Mouse (Mus musculus) 3134 (cell line): ENCODE data around the gene Hist2h2bb.
"Not testable (repeated sequence)": the region's sequence is repeated elsewhere in the genome, so short reads cannot be mapped to it uniquely, and the experiment has no call there.

Experiments used
- DNase-seq: peaks from one replicate; pipeline ENCODE4 v3.0.0-alpha.2; 2011; ENCODE audit warnings: low spot score; ENCODE audit not compliant: insufficient read length; ENCODE audit errors: extremely low read depth

The Hist2h2bb gene

DNA sequence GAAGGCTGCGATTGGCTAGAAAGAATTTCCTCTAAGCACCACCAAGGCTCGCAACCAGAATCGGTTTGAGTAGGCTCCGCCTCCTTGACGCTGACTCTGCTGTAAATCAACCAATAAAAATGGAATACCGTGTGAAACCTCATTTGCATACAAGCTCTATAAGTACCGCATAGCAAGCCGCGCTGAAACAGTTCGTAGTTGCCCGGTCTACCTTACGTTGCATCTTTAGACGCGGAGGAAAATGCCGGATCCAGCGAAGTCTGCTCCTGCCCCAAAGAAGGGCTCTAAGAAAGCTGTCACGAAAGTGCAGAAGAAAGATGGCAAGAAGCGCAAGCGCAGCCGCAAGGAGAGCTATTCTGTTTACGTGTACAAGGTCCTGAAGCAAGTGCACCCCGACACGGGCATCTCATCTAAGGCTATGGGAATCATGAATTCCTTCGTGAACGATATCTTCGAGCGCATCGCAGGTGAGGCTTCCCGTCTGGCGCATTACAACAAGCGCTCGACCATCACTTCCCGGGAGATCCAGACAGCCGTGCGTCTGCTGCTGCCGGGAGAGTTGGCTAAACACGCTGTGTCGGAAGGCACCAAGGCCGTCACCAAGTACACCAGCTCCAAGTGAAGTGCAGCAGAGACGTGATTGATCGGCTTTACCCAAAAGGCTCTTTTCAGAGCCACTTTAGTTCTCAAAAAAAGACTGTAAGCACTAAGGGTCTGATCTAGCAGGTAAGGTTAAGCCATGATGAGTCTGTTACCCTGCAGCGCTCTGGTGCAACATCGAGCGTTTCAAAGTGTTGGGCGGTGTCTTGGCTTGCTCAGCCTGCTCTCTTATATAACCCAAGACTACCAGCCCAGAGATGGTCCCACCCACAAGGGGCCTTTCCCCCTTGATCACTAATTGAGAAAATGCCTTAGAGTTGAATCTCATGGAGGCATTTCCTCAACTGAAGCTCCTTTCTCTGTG lies at the start of gene Hist2h2bb:
Gene Hist2h2bb (plus strand): TSS at position 242 of the 964 bp plus-strand sequence.
- peak; percentile 90 for DNase-seq

- DNase-seq, result not testable (repeated sequence)
These were observed 49.3 kb upstream of the Hist2h2bb start for GRCm38 (mm10) chr3:96220131-96220764.

DNA sequence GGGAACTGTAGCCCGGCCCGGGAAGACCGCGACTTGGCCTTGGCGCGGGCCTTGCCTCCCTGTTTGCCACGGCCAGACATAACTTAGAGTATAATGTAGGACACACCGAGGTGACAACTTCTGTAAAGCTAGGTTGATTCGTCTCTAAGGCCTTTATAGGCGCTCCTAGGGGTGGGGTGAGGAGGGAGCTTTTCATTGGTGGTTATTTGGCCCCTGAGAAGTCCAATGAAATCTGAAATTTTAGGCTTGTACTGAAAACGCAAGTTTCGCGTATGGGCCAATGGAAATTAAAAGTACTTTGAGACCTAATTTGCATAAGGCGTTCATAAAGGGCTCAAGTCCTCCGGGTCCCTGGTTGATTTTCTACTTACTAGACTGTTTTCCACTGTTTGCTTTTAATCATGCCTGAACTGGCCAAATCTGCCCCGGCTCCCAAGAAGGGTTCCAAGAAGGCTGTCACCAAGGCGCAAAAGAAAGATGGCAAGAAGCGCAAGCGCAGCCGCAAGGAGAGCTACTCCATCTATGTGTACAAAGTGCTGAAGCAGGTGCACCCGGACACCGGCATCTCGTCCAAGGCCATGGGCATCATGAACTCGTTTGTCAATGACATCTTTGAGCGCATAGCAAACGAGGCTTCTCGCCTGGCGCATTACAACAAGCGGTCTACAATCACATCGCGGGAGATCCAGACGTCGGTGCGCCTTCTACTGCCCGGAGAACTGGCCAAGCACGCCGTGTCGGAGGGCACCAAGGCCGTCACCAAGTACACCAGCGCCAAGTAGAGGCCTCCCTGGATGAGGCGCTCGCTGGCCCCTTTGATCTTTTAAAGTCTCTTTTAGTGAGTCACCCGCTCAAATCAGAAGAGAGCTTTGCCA lies 48.5 kb upstream of the Hist2h2bb start, which contains the start of the genes Hist2h2ac and Hist2h2be:
Gene Hist2h2ac (minus strand): TSS at position 116 of the 875 bp plus-strand sequence.
Gene Hist2h2be (plus strand): TSS at position 355 of the 875 bp plus-strand sequence.
- DNase-seq, result peak; percentile 94

GRCm38 (mm10) chr3:96221640-96222038 lies 47.9 kb upstream of the Hist2h2bb start:
- no peak for DNase-seq

- DNase-seq, result no peak
These were observed 46.8 kb upstream of the Hist2h2bb start for GRCm38 (mm10) chr3:96222774-96223173.

DNA sequence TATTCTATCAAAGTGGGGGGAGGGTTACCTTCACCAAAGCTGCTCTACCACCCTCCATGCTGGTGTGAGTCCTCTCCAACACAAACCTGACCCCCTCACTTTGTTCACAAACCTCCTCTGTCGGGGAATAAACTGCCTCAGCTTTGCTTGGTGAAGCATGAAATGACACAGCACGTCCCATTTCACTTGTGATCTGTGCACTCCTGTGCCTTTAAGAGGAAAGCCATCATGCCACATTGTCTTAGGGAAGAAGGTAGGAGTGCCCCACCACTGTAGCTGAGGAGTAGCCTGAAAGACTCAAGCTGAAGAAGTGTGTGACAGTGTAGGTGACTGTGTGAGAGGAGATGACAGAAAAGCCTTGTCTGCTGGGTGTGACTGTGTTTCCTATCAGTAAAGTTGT lies 44.1 kb upstream of the Hist2h2bb start:
- no peak for DNase-seq

DNA sequence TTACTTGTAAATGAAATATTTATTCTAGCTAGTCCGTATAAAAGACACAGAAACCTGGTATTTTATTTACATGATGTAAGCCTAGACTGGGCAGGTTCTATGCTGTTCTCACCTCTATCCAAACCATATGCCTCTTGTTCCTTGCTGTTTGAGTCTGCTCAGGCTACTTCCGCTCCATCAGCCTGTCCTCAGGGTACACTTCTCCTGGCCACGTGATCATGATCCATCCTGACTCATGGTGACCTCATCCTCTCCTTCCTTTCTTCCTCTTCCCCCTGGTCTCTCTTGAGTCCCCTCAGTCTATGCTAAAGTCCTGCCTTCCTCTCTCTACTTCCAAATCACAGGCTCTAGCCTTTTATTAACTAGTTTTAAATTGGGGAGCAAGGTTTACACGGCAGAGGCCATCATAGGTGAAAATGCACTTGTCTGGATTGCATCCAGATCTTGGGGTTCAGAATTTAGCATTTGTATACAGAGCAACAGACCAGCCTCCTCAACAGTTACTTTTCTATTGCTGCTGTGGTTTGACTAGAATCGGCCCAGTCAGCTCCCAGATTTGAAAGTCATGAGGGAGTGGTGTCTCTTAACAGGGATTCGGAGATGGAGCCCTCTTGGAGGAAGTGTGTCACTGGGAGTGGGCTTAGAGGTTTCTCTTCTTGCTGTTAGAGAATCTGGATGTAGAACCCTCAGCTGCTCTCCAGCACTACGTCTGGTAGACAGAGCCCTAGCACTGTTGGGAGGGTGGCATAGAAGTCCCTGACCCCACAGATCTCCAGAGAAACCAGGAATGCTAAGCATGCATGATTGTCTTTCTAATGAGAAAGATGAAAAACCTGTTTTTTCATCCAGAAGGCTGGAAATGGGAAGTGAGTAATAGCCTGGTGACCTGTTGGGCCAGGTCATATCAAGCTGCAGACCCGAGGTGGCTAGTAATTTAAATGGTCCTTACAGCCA lies 42.6 kb upstream of the Hist2h2bb start:
- DNase-seq, result peak; percentile 75

DNA sequence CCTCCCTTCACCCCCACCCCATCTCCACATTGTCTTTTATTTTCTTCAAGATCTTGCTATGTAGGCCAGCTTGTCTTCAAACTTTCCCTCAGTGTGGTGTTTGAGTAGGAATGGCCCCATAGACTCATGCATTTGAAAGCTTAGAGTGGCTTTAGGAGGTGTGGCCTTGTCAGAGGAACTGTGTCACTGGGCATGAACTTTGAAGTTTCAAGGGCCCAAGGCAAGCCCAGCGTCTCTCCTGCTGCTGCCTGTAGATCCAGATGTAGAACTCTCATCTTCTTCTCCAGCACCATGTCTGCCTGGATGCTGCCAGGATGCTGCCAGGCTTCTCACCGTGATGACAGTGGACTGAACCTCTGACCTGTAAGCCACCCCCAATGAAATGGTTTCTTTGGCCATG lies 40.7 kb upstream of the Hist2h2bb start:
- DNase-seq, result no peak

- DNase-seq, result no peak
These were observed 39.1 kb upstream of the Hist2h2bb start for GRCm38 (mm10) chr3:96230404-96230803.

- DNase-seq, result no peak
These were observed 38.4 kb upstream of the Hist2h2bb start for GRCm38 (mm10) chr3:96230910-96231757.

GRCm38 (mm10) chr3:96231758-96232120 lies 37.8 kb upstream of the Hist2h2bb start:
- no peak for DNase-seq

DNA sequence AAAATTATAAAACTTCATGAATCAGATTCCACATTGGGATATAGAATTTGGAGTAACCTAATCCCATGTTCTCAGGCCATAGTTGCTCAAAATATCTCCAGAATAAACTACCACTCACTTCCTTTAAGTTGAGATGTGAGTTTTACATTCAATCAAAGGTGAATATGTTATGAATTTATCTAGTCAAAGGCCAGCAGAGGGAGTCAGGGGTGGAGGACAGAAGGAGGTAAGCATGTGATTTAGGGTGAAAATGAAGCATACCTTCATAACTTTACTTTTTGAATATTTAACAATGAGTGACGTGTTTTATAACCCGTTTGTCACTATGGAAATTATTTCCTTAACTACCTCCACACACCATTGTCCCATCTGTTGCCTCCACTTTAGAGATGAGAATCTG lies 34.6 kb upstream of the Hist2h2bb start:
- DNase-seq, result no peak

DNA sequence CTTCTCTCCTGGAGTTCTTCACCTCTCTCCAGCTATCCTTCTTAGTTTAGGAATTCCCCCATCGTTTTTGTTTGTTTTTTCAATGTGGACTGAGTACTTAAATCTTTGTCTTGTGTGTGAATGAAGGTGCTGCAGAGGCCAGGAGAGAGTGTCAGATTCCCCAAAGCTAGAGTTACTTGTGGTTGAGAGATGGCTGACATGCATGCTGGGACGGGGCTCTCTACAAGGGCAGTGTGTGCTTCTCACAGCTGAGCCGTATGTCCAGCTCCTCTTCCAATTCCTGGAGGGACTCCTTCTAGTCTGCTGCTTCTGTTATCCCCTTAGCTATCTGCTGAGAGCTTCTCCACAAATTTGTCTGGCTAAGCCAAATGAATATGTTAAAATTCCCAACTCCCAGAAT lies 33.7 kb upstream of the Hist2h2bb start:
- peak; percentile 40 for DNase-seq

DNA sequence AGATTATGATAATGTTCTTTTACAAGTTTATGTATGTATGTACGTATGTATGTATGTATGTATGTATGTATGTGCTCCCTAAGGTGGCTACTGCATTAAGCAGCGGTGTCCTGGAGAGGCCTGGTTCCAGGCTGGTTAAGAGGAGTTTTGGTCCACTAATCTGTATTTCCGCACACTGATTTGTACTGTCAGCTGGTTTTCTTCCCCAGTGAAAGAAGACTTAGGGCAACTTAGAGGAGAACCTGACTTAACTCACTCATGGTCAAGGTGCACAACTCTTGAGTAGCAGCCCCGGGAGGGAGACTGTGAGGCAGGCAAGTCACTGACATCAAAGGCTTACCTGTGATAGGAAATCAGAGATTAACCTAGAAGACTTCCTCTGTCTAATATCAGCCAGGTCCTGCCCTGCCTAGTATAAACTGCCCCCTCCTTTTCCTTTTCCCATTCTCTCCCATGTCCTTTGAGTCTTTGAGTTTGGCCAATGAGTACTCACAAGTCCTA lies 32.7 kb upstream of the Hist2h2bb start:
- no peak for DNase-seq

- DNase-seq, result peak; percentile 67
These were observed 32.1 kb upstream of the Hist2h2bb start for GRCm38 (mm10) chr3:96237335-96237903.

GRCm38 (mm10) chr3:96237904-96238511 lies 31.5 kb upstream of the Hist2h2bb start:
- peak; percentile 83 for DNase-seq

DNA sequence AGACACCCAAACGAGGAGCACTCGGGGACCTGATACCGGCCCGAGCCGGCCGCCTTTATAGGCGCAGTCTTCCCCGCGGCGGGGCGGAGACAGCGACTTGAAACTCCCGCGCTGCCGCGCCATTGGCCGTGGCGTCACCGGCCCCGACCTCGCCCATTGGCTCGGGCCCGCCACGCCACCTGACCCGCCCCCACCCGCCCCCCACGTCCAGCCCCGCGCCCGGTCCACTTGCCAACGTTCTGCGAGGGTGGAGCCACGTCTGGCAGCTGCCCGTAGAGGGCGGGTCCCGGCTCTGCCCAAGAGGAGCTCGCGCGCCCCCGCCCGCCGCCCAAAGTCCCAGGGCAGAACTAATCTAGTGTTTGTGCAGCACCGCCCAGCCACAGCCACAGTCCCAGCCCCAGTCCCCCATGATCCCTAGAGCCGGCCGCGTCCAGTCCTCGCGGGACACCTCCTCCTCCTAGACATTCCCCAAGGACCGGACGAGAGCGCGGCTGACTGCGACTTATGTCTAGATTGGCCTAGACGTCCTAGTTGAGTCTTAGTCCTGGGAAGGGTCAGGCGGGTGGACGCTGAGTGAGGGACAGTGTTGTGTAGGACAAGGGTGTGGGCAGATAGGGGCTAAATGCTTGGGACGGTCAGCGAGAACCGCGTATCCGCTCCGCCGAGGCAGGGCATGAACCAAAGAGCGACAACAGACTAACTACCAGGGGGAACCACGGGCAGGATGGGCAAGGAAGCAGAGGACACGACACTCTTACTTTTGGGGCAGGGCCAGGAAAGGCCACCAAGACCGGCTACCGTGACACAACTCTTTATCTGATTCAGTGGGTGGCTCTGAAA lies 30.4 kb upstream of the Hist2h2bb start, which contains the start of gene Hist2h3c2:
Gene Hist2h3c2 (minus strand): TSS at position 174 of the 840 bp plus-strand sequence.
- DNase-seq, result not testable (repeated sequence)
